Mouse (Mus musculus) T-helper 2 cell (primary cell): ENCODE data around the gene Hist2h2be.

Experiments used
- in situ Hi-C: fragments of 300-600 bp; cut with MboI, MseI; formaldehyde crosslinking; loops from one replicate; pipeline ENCODE4 v1.15.1; 2025; ENCODE audit warnings: high pct_unique_total_duplicates

The Hist2h2be gene

DNA sequence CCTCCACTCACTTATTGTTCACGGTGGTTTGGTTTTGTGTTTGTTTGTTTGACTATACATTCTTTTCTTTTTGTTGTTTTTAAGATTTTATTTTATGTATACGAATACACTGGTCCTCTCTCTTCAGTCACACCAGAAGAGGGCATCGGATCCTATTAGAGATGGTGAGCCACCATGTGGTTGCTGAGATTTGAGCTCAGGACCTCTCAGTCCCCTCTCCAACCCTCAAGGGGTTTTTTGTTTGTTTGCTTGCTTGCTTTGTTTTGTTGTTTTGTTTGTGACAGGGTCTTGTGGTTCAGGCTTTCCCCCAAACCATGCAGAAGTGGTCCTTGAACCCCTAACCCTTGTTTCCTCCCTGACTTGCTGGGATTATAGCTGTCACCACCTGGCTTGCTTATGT, 40.7 kb downstream of the Hist2h2be start:
- in situ Hi-C loops = loop anchor here (10.0 kb wide), 1 partner anchor 587 kb away; no protein-coding TSS in a partner anchor

DNA sequence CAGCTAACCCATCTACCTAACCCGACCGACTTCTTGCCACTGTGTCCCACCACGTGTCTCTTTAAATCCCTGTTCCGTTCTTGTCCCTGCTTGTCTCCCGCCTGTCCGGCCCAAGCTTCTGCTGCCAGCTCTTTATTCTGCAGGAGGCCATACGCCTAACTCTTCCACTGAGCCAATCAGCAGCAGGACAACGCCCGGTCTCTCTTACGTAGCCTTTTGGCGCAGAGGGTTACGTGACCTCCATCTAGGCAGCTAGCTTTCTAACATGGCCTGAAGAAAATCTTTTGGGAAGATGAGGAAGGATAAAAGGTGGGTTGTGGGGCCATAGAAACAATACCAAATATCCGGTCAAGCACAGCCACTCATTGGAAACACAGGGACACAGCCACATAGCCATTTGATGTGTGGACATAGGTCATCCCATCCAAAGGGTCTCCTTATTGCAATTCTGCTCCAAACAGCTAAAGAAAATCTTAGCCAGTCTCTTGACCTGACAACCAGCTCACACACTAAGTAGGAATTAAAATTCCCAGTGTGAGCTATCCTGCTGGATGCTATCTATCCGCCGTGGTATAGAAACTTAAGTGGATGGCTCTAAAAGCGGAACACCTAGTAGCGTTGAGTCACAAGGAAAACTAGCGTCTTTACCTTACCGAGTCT, 41.4 kb downstream of the Hist2h2be start:
- in situ Hi-C loops = loop anchor here (10.0 kb wide), 1 partner anchor 588 kb away; no protein-coding TSS in a partner anchor

DNA sequence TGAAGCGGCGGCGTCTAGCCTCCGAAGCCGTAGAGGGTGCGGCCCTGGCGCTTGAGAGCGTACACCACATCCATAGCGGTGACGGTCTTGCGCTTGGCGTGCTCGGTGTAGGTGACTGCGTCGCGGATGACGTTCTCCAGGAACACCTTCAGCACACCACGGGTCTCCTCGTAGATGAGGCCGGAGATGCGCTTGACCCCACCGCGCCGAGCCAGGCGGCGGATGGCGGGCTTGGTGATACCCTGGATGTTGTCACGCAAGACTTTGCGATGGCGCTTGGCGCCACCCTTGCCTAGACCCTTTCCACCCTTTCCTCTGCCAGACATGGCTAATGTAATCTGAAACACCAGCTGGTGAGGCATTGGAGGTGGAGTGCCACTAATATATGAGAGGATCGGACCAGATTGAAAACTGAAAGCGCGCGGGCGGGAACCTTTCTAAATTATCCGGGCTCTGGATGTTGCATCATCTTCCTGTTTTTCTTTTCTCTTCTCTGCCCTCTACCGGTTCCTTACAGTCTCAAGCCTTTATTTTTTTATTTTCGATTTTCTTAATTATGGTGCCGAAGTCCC, 42.1 kb downstream of the Hist2h2be start, which contains the start of gene Hist2h4:
Hist2h4 (minus strand) TSS at position 333 of the 572 bp plus-strand sequence.
- in situ Hi-C loops = loop anchor here (10.0 kb wide), 1 partner anchor 588 kb away; no protein-coding TSS in a partner anchor

DNA sequence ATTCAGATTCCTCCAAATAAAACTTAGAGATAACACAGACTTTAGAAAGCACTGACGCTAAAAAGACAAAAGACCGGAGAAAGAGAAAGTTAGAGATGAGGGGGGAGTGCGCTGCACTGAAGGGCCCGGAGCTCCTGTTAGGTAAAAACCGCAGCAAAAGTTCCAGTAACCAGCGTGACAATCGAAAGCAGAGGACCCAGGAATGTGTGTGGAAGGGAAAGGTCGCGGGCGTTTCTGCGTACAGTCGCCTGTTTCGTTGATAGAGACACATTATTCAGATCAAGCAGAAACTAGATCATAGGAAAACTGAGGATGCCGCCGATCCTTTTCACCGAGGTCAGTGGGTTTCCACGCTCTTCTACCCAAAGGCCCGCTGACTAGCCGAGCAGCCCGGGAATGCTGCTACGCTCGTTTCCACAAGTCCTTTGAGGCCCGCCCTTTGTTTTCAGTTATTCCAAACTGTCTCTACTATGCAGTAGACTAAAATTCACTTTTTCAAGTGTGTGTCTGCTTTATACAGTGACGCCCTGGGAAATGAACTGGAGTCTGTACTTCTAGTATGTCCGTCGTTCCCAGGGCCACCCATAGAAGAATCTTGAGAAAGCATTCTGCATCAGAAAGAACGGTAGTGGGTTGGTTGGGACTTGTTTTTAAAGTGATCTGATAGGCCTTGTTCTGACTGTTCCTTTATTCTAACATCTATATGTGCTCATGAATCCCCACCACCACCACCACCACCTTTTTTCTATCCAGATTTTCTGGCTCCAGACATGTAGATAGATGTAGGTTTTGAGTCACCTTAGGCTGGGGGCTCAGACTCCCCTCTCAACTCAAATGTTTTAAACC, 42.9 kb downstream of the Hist2h2be start:
- in situ Hi-C loops = loop anchor here (10.0 kb wide), 1 partner anchor 589 kb away; no protein-coding TSS in a partner anchor

DNA sequence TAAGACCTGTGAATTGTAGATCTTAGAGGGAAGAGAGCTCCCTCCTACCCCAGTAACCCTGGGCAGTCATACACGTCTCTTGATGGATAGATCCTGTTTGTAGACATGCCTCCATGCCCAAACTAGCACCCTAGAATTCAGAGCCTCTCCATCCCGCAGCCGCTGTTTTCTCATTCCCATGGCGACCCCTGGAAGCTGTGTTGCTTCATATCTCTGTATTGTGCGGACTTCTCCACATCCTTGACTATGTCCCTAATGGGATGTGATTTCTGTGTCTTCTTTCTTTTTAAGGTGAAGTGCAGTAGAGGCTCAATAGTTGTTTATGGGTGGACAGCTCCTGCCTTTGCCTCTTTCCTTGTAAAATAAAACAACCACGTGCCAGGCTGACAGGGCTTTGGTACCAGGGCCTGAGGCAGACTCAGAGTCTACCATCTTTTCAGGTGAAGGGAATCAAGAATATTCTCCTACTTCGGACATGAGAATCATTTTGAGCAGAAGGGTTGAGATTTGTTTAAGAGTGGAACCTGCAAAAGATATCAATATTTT, 43.6 kb downstream of the Hist2h2be start:
- in situ Hi-C loops = loop anchor here (10.0 kb wide), 1 partner anchor 590 kb away; no protein-coding TSS in a partner anchor

DNA sequence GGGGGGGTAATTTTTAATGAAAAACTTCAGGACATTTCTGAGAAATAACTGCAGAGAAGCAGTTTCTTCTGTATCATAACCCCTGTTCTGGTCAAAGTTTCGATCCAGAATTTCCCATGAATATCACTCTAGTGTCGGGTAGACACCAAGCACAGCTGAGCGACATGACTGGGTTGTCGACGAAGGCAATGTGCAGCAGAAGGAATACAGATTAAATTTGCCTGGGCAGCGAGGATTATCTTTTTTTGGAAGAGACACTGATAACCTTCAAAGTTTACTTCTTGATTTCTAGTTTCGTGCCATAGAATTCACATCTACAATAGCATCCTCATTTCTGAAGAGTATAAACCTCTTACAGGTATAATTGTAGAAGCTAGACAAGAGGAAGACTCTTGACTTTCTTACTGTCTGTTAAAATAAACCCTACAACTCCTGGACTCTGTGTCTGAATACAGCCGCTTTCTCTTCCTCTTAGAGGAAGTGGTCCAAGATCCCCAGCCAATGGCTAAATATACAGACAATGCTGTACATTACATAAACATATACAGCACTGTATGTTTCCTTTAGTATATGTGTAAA, 45.3 kb downstream of the Hist2h2be start:
- in situ Hi-C loops = loop anchor here (10.0 kb wide), 1 partner anchor 591 kb away; no protein-coding TSS in a partner anchor

DNA sequence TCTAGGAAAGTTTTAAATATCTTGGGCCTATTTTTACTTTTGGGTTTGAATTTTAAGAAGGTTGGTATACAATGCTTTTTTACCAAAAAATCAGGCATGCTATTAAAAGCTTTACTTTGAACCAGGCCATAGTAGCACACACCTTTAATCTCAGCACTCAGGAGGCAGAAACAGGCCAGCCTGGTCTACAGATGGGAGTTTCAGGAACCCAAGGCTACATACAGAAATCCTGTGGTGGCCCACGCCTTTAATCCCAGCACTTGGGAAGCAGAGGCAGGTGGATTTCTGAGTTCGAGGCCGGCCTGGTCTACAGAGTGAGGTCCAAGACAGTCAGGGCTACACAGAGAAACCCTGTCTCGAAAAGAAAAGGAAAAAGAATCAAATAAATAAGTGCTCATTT, 46.6 kb downstream of the Hist2h2be start:
- in situ Hi-C loops = loop anchor here (10.0 kb wide), 1 partner anchor 593 kb away; no protein-coding TSS in a partner anchor

DNA sequence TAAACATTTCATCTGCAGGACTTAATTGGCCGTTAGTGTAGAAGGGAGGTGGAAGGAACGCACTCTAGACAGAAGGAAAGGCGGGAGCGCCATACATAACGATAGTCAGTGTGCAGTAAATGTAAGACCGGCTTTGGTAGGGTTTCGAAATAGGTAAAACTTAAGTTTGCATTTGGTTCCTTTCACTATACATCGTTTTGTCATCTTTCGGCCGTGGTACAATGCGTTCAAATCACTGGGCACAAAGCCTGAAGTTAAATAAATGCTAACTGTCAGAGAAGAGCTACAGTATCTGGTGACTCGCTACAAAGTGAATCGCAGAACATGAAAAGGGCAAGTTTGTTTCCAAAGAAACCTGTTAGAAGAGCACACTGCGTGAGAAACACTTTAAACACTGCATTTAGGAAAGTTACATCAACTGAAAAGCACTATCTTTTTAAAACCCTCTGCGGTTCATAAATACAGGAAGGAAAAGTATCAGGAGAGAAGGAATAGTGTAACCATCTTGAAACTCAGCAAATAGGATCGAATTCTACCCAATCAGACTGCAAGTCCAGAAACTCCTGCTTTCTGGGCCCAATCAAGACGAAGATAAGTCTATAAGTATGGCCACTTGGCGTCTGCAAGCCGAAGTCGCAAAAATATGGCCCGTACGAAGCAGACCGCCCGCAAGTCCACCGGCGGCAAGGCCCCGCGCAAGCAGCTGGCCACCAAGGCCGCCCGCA, 47.3 kb downstream of the Hist2h2be start, which contains the start of gene Hist2h3b:
Hist2h3b (plus strand) TSS at position 604 of the 725 bp plus-strand sequence.
- in situ Hi-C loops = loop anchor here (10.0 kb wide), 1 partner anchor 593 kb away; no protein-coding TSS in a partner anchor

DNA sequence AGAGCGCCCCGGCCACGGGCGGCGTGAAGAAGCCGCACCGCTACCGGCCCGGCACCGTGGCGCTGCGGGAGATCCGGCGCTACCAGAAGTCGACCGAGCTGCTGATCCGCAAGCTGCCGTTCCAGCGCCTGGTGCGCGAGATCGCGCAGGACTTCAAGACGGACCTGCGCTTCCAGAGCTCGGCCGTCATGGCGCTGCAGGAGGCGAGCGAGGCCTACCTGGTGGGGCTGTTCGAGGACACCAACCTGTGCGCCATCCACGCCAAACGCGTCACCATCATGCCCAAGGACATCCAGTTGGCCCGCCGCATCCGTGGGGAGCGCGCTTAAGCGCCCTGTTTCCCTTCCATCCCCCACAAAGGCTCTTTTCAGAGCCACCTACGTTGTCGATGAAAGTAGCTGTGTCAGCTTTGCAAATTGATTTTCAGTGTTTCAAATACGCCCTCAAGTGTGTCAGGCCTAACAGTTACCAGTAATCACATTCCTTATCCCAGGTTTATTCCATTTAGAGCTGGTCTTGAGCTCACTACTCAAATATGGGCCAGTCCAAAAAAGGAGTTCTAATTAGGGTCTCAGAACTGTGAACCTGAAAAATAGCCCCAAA, 48.0 kb downstream of the Hist2h2be start:
- in situ Hi-C loops = loop anchor here (10.0 kb wide), 1 partner anchor 594 kb away; no protein-coding TSS in a partner anchor

DNA sequence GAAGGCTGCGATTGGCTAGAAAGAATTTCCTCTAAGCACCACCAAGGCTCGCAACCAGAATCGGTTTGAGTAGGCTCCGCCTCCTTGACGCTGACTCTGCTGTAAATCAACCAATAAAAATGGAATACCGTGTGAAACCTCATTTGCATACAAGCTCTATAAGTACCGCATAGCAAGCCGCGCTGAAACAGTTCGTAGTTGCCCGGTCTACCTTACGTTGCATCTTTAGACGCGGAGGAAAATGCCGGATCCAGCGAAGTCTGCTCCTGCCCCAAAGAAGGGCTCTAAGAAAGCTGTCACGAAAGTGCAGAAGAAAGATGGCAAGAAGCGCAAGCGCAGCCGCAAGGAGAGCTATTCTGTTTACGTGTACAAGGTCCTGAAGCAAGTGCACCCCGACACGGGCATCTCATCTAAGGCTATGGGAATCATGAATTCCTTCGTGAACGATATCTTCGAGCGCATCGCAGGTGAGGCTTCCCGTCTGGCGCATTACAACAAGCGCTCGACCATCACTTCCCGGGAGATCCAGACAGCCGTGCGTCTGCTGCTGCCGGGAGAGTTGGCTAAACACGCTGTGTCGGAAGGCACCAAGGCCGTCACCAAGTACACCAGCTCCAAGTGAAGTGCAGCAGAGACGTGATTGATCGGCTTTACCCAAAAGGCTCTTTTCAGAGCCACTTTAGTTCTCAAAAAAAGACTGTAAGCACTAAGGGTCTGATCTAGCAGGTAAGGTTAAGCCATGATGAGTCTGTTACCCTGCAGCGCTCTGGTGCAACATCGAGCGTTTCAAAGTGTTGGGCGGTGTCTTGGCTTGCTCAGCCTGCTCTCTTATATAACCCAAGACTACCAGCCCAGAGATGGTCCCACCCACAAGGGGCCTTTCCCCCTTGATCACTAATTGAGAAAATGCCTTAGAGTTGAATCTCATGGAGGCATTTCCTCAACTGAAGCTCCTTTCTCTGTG, 48.9 kb downstream of the Hist2h2be start, which contains the start of gene Hist2h2bb:
Hist2h2bb (plus strand) TSS at position 242 of the 964 bp plus-strand sequence.
- in situ Hi-C loops = loop anchor here (10.0 kb wide), 1 partner anchor 595 kb away; no protein-coding TSS in a partner anchor
